Mouse (Mus musculus): Measurements from ENCODE around the gene Pyroxd1. TPM values are rescaled to one million over a fixed set of nuclear protein-coding genes. Genes with fewer than 3 reads are reported as not detected.

Gene Pyroxd1
- polyA plus RNA-seq, 1 experiment = 4.1 TPM

DNA sequence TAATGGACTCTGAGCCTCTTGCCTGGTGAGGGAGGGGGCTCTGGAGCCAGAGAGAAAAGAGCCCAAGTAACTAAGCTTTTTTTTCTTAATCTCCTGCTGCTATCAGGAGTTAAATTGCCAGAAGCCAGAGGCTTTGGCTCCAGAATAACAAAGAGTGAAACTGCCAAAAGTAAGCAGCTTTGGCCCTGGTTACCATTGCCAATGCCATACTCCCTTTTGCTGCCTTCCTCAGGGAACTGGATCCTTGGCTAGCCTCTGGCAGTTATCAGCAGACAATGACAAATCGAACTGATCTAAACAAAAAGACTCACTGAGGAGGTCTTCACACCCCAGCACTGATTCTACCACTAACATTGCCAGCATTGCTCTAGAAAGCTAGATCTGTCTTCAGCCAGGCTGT is 65.7 kb downstream of the Pyroxd1 start:
- H3K4me2 ChIP-seq (ENCODE audit: low read depth) = no peak overlapping the region
- no peaks in the 10 kb centered on the region for H3K27me3 ChIP-seq (ENCODE audit: control insufficient read depth, insufficient read depth, insufficient read length)
- no peak overlapping the region for H3ac ChIP-seq (ENCODE audit: control insufficient read depth, insufficient read length)
- H3K79me2 ChIP-seq (ENCODE audit: control insufficient read depth, insufficient read depth) = no peaks in the 10 kb centered on the region
- H3K4me3 ChIP-seq = no peak overlapping the region
- TF ChIP-seq REST (IDR thresholded peaks at IDR 0.05; ENCODE audit: insufficient read depth, insufficient read length) = no peak
- no peak for TF ChIP-seq USF1 (IDR thresholded peaks at IDR 0.05; ENCODE audit: low read depth)
- TF ChIP-seq TCF3 (IDR thresholded peaks at IDR 0.05; ENCODE audit: insufficient read length, low read depth) = no peak
- H3K36me3 ChIP-seq (ENCODE audit: control insufficient read depth, insufficient read depth) = no peaks in the 10 kb centered on the region

Other genes with a start within 250 kb of the Pyroxd1 start
- 0.19 TPM for gene Slco1a6, start 137.1 kb upstream of the Pyroxd1 start, polyA plus RNA-seq (2012; fragmentation: generic; extraction: Trizol)
- gene Iapp, start 47.2 kb upstream of the Pyroxd1 start, polyA plus RNA-seq (2012; fragmentation: generic; extraction: Trizol) = not detected
- 0.20 TPM for gene Slco1a5, start 22.7 kb upstream of the Pyroxd1 start, polyA plus RNA-seq (2012; fragmentation: generic; extraction: Trizol)
- gene Recql, start 41.4 kb downstream of the Pyroxd1 start, polyA plus RNA-seq (2012; fragmentation: generic; extraction: Trizol) = 8.8 TPM
- gene Golt1b, start 41.6 kb downstream of the Pyroxd1 start, polyA plus RNA-seq (2012; fragmentation: generic; extraction: Trizol) = 22.7 TPM
- gene Spx, start 67.8 kb downstream of the Pyroxd1 start, polyA plus RNA-seq (2012; fragmentation: generic; extraction: Trizol) = 0.19 TPM
- gene Gys2, start 127.5 kb downstream of the Pyroxd1 start, polyA plus RNA-seq (2012; fragmentation: generic; extraction: Trizol) = not detected
- 52.1 TPM for gene Ldhb, start 162.3 kb downstream of the Pyroxd1 start, polyA plus RNA-seq (2012; fragmentation: generic; extraction: Trizol)
- 0.02 TPM for gene Kcnj8, start 226.0 kb downstream of the Pyroxd1 start, polyA plus RNA-seq (2012; fragmentation: generic; extraction: Trizol)